Mouse (Mus musculus): Measurements from ENCODE around the gene Cilp2. TPM values are rescaled to one million over a fixed set of nuclear protein-coding genes. Genes with fewer than 3 reads are reported as not detected.
A peak's percentile ranks its signal among the peaks of the same experiment; 100 is the strongest.

Cilp2 gene
- polyA plus RNA-seq, 1 experiment: not detected

- WGBS: 57% methylated on average over 8 of the region's 8 CpGs
- peaks cover 23% of the 10 kb centered on the region for H3K4me1 ChIP-seq (ENCODE audit: control insufficient read depth, insufficient read depth, low read length)
- TF ChIP-seq CTCF (IDR thresholded peaks at IDR 0.05; ENCODE audit: insufficient read depth, low read depth, low read length) (no peak), POLR2A (IDR thresholded peaks at IDR 0.05; ENCODE audit: insufficient read depth, low read depth, low read length) (no peak)
- H3K4me3 ChIP-seq (ENCODE audit: insufficient read depth, low read depth, low read length): no peak overlapping the region
- no peak overlapping the region for H3K27ac ChIP-seq (ENCODE audit: insufficient read depth, low read depth, low read length)
Measured at GRCm38 (mm10) chr8:69904096-69904495, 16.6 kb upstream of the Cilp2 start.

DNA sequence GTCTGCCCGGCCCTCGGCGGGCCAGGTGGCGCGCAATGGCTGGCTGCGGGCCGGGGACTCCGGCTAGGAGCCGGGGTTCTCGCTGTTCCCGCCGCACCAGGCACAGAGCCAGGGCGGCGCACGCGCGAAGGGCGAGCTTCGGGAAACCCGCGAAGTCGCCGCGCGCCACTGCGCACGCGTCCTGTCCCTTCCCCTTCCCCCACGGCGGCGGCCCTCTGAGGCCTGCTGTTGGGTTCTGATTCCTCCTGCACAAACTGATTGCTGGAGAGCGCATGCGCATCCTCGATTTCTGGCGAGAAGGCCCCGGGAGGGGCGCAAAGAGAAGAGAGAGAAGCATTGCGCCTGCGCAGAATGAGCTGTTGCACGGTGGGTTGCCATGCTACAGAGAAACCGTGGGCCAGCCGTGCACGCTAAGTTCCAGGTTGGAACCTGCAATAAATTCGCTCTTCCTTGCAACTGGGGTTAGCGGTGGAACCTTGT lies 15.6 kb upstream of the Cilp2 start:
- Histone ChIP-seq H3K27ac (ENCODE audit: insufficient read depth, low read depth, low read length) (peak overlapping the region; percentile 68), H3K4me3 (ENCODE audit: insufficient read depth, low read depth, low read length) (peak overlapping the region; percentile 80), H3K4me1 (ENCODE audit: control insufficient read depth, insufficient read depth, low read length) (peaks cover 24% of the 10 kb centered on the region)
- TF ChIP-seq POLR2A (IDR thresholded peaks at IDR 0.05; ENCODE audit: insufficient read depth, low read depth, low read length) (peak; percentile 71; the same call in 1 of the 2 replicates), CTCF (IDR thresholded peaks at IDR 0.05; ENCODE audit: insufficient read depth, low read depth, low read length) (no peak)
- WGBS: under 1% methylated on average over 45 of the region's 45 CpGs

- 4% methylated on average over 89 of the region's 89 CpGs for WGBS
- H3K4me3 ChIP-seq (ENCODE audit: insufficient read depth, low read depth, low read length): peak within 1 kb of the TSS; percentile 80
- peaks cover 29% of the 10 kb centered on the region for H3K4me1 ChIP-seq (ENCODE audit: control insufficient read depth, insufficient read depth, low read length)
- TF ChIP-seq POLR2A (IDR thresholded peaks at IDR 0.05; ENCODE audit: insufficient read depth, low read depth, low read length) (no peak), CTCF (IDR thresholded peaks at IDR 0.05; ENCODE audit: insufficient read depth, low read depth, low read length) (no peak)
- peak within 1 kb of the TSS; percentile 81 for H3K27ac ChIP-seq (ENCODE audit: insufficient read depth, low read depth, low read length)
Measured at GRCm38 (mm10) chr8:69902163-69903062, 14.9 kb upstream of the Cilp2 start, which contains the start of the genes Tssk6, Ndufa13 and Yjefn3. TSS of gene Tssk6 (plus strand) at chr8:69902184. TSS of gene Ndufa13 (minus strand) at chr8:69902558. TSS of gene Yjefn3 (minus strand) at chr8:69902712.

DNA sequence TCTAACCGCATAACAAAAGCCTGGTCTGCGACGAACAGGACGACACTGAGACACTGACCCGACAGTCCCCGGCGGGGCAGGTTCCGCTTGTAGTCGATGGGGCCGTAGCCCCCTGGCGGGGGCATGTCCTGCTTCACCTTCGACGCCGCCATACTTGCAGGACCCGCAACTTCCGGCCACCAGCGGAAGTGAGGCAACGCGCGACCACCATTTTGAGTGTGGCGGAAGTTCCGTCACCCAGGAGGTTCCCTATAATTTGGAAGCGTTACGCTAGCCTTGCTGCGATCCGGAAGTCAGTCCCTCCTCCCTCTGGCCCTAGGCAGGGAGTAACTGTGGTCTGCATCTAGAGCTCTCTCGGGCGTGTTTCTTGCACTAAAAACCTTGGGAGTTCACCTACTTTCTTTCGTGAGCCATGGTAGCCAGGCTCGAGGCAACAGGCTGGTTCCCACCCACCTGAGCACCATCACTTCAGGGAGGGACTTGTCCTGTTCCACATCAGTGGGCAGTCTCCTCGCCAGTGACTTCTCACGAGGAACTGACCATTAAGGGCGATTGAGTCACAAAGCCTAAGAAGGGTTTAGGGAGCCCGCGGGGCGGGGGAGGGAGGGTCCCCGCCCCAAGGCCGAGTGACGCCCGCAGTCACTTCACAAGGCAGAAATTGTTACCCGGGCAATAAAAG lies 14.1 kb upstream of the Cilp2 start:
- peak overlapping the region; percentile 81 for H3K27ac ChIP-seq (ENCODE audit: insufficient read depth, low read depth, low read length)
- TF ChIP-seq POLR2A (IDR thresholded peaks at IDR 0.05; ENCODE audit: insufficient read depth, low read depth, low read length) (peak; percentile 77), CTCF (IDR thresholded peaks at IDR 0.05; ENCODE audit: insufficient read depth, low read depth, low read length) (peak; percentile 92)
- H3K4me1 ChIP-seq (ENCODE audit: control insufficient read depth, insufficient read depth, low read length): peaks cover 30% of the 10 kb centered on the region
- 1% methylated on average over 41 of the region's 41 CpGs for WGBS
- H3K4me3 ChIP-seq (ENCODE audit: insufficient read depth, low read depth, low read length): peak overlapping the region; percentile 80

GRCm38 (mm10) chr8:69900895-69901451 lies 13.5 kb upstream of the Cilp2 start:
- 12% methylated on average over 12 of the region's 12 CpGs for WGBS
- Histone ChIP-seq H3K27ac (ENCODE audit: insufficient read depth, low read depth, low read length) (peak overlapping the region; percentile 81), H3K4me3 (ENCODE audit: insufficient read depth, low read depth, low read length) (peak overlapping the region; percentile 80), H3K4me1 (ENCODE audit: control insufficient read depth, insufficient read depth, low read length) (peaks cover 36% of the 10 kb centered on the region)
- no peak for TF ChIP-seq CTCF (IDR thresholded peaks at IDR 0.05; ENCODE audit: insufficient read depth, low read depth, low read length)
- no peak for TF ChIP-seq POLR2A (IDR thresholded peaks at IDR 0.05; ENCODE audit: insufficient read depth, low read depth, low read length)

GRCm38 (mm10) chr8:69899876-69900275 lies 12.4 kb upstream of the Cilp2 start:
- H3K4me1 ChIP-seq (ENCODE audit: control insufficient read depth, insufficient read depth, low read length): peaks cover 45% of the 10 kb centered on the region
- TF ChIP-seq CTCF (IDR thresholded peaks at IDR 0.05; ENCODE audit: insufficient read depth, low read depth, low read length) (no peak), POLR2A (IDR thresholded peaks at IDR 0.05; ENCODE audit: insufficient read depth, low read depth, low read length) (no peak)
- no peak overlapping the region for H3K4me3 ChIP-seq (ENCODE audit: insufficient read depth, low read depth, low read length)
- WGBS: 96% methylated on average over 2 of the region's 2 CpGs
- H3K27ac ChIP-seq (ENCODE audit: insufficient read depth, low read depth, low read length): no peak overlapping the region

- TF ChIP-seq CTCF (IDR thresholded peaks at IDR 0.05; ENCODE audit: insufficient read depth, low read depth, low read length) (no peak), POLR2A (IDR thresholded peaks at IDR 0.05; ENCODE audit: insufficient read depth, low read depth, low read length) (no peak)
- H3K4me1 ChIP-seq (ENCODE audit: control insufficient read depth, insufficient read depth, low read length): peaks cover 55% of the 10 kb centered on the region
- H3K27ac ChIP-seq (ENCODE audit: insufficient read depth, low read depth, low read length): no peak overlapping the region
- WGBS: 81% methylated on average over 6 of the region's 6 CpGs
- H3K4me3 ChIP-seq (ENCODE audit: insufficient read depth, low read depth, low read length): no peak overlapping the region
Measured at GRCm38 (mm10) chr8:69897857-69898256, 10.4 kb upstream of the Cilp2 start.

- no peak for TF ChIP-seq POLR2A (IDR thresholded peaks at IDR 0.05; ENCODE audit: insufficient read depth, low read depth, low read length)
- TF ChIP-seq CTCF (IDR thresholded peaks at IDR 0.05; ENCODE audit: insufficient read depth, low read depth, low read length): no peak
- WGBS: 62% methylated on average over 4 of the region's 4 CpGs
- no peak overlapping the region for H3K4me3 ChIP-seq (ENCODE audit: insufficient read depth, low read depth, low read length)
- H3K4me1 ChIP-seq (ENCODE audit: control insufficient read depth, insufficient read depth, low read length): peaks cover 46% of the 10 kb centered on the region
- no peak overlapping the region for H3K27ac ChIP-seq (ENCODE audit: insufficient read depth, low read depth, low read length)
Measured at GRCm38 (mm10) chr8:69895772-69896451, 8.4 kb upstream of the Cilp2 start.

All from olfactory bulb, adult 2 months (tissue).